Mouse (Mus musculus) midbrain, embryonic 16.5 days (tissue): Measurements from ENCODE around the gene Cenpb. TPM values are rescaled to one million over a fixed set of nuclear protein-coding genes. Genes with fewer than 3 reads are reported as not detected.

Source experiments
- ATAC-seq: fragments of 200-750 bp; cut with Nextera tagmentation; 2 replicates; pipeline ENCODE4 v1.8.0; 2017; ENCODE audit warnings: moderate TSS enrichment
- H3K27ac ChIP-seq: fragments of 300-500 bp; sonication (generic); 2 replicates; pipeline ENCODE4 v1.5.1; 2014; ENCODE audit warnings: mild to moderate bottlenecking, low read length, mixed read lengths
- H3K27me3 ChIP-seq: fragments of 300-500 bp; sonication (generic); 2 replicates; pipeline ENCODE4 v1.6.1; 2014; ENCODE audit warnings: low read depth, low read length, mixed read lengths; ENCODE audit not compliant: control insufficient read depth, insufficient read depth
- H3K36me3 ChIP-seq: fragments of 300-500 bp; sonication (generic); 2 replicates; pipeline ENCODE4 v1.6.1; 2014; ENCODE audit warnings: mild to moderate bottlenecking, low read length, moderate library complexity, mixed read lengths; ENCODE audit not compliant: control insufficient read depth, insufficient read depth
- H3K4me1 ChIP-seq: fragments of 300-500 bp; sonication (generic); 2 replicates; pipeline ENCODE4 v1.6.1; 2014; ENCODE audit warnings: mild to moderate bottlenecking, low read length, mixed read lengths; ENCODE audit not compliant: control insufficient read depth, insufficient read depth
- H3K4me2 ChIP-seq: fragments of 300-500 bp; sonication (generic); 2 replicates; pipeline ENCODE4 v1.6.1; 2014; ENCODE audit warnings: mild to moderate bottlenecking, low read length, mixed read lengths
- H3K4me3 ChIP-seq: fragments of 300-500 bp; sonication (generic); 2 replicates; pipeline ENCODE4 v1.5.1; 2014; ENCODE audit warnings: low read depth, mild to moderate bottlenecking, low read length, moderate library complexity, mixed read lengths
- H3K9ac ChIP-seq: fragments of 300-500 bp; sonication (generic); 2 replicates; pipeline ENCODE4 v1.6.1; 2014; ENCODE audit warnings: low read depth, low read length, mixed read lengths
- H3K9me3 ChIP-seq: fragments of 300-500 bp; sonication (generic); replicated peaks from 2 replicates; pipeline ENCODE4 v1.6.1; 2014; ENCODE audit warnings: mild to moderate bottlenecking, low read length, mixed read lengths; ENCODE audit not compliant: control insufficient read depth, poor library complexity, severe bottlenecking
- WGBS: fragments of 180-500 bp; shearing (Covaris S2); extraction: QIAGEN DNeasy Blood & Tissue Kit; methylation state at CpG from one replicate; pipeline ENCODE4 v1.1.7; 2014; 5-methylcytosine and 5-hydroxymethylcytosine counted together
- polyA plus RNA-seq: library from polyadenylated mRNA; unstranded; fragments of >200 nt; fragmentation: Nextera tagmentation; extraction: Ambion mirVana; gene quantifications from 2 replicates; pipeline ENCODE4 v1.2.1, GENCODE M21; 2015

The Cenpb gene
- polyA plus RNA-seq, 1 experiment from 2014 or later = 11.1 TPM

GRCm38 (mm10) chr2:131147043-131147365 is 32.9 kb downstream of the Cenpb start:
- no peak overlapping the region for H3K4me2 ChIP-seq
- H3K36me3 ChIP-seq = peaks cover 43% of the 10 kb centered on the region
- 95% methylated on average over 8 of the region's 8 CpGs for WGBS

GRCm38 (mm10) chr2:131146193-131147042 is 33.4 kb downstream of the Cenpb start:
- 95% methylated on average over 21 of the region's 21 CpGs for WGBS
- no peak for ATAC-seq
- no peak overlapping the region for H3K4me3 ChIP-seq

More at GRCm38 (mm10) chr2:131147043-131147365, 32.9 kb downstream of the Cenpb start:
- H3K27me3 ChIP-seq = no peaks in the 10 kb centered on the region
- no peak overlapping the region for H3K4me3 ChIP-seq
- no peaks in the 10 kb centered on the region for H3K9me3 ChIP-seq
- no peak overlapping the region for H3K9ac ChIP-seq
- no peak for ATAC-seq
- no peaks in the 10 kb centered on the region for H3K4me1 ChIP-seq
- H3K27ac ChIP-seq = no peak overlapping the region

GRCm38 (mm10) chr2:131145536-131145935 is 34.3 kb downstream of the Cenpb start:
- Histone ChIP-seq H3K4me2 (no peak overlapping the region), H3K27me3 (no peaks in the 10 kb centered on the region), H3K36me3 (peaks cover 43% of the 10 kb centered on the region), H3K27ac (no peak overlapping the region), H3K4me3 (no peak overlapping the region), H3K9ac (no peak overlapping the region), H3K9me3 (no peaks in the 10 kb centered on the region), H3K4me1 (no peaks in the 10 kb centered on the region)
- ATAC-seq = no peak
- WGBS = 88% methylated on average over 2 of the region's 2 CpGs

More at GRCm38 (mm10) chr2:131146193-131147042, 33.4 kb downstream of the Cenpb start:
- peaks cover 43% of the 10 kb centered on the region for H3K36me3 ChIP-seq
- no peak overlapping the region for H3K27ac ChIP-seq
- H3K4me1 ChIP-seq = no peaks in the 10 kb centered on the region
- no peak overlapping the region for H3K4me2 ChIP-seq
- no peaks in the 10 kb centered on the region for H3K27me3 ChIP-seq
- H3K9ac ChIP-seq = no peak overlapping the region; the same call in 1 of the 2 replicates
- H3K9me3 ChIP-seq = no peaks in the 10 kb centered on the region

GRCm38 (mm10) chr2:131145121-131145520 is 34.7 kb downstream of the Cenpb start:
- Histone ChIP-seq H3K4me3 (no peak overlapping the region), H3K36me3 (peaks cover 43% of the 10 kb centered on the region), H3K27me3 (no peaks in the 10 kb centered on the region), H3K4me2 (no peak overlapping the region), H3K4me1 (no peaks in the 10 kb centered on the region), H3K9ac (no peak overlapping the region), H3K9me3 (no peaks in the 10 kb centered on the region), H3K27ac (no peak overlapping the region)
- 76% methylated on average over 13 of the region's 13 CpGs for WGBS
- ATAC-seq = no peak

GRCm38 (mm10) chr2:131143007-131143780 is 36.7 kb downstream of the Cenpb start:
- no peaks in the 10 kb centered on the region for H3K27me3 ChIP-seq
- H3K9ac ChIP-seq = no peak overlapping the region
- H3K4me1 ChIP-seq = no peaks in the 10 kb centered on the region
- 70% methylated on average over 22 of the region's 22 CpGs for WGBS
- H3K4me3 ChIP-seq = no peak overlapping the region
- H3K27ac ChIP-seq = no peak overlapping the region
- no peaks in the 10 kb centered on the region for H3K9me3 ChIP-seq
- ATAC-seq = no peak
- H3K36me3 ChIP-seq = peaks cover 33% of the 10 kb centered on the region
- H3K4me2 ChIP-seq = no peak overlapping the region

GRCm38 (mm10) chr2:131142592-131142991 is 37.3 kb downstream of the Cenpb start:
- Histone ChIP-seq H3K9ac (no peak overlapping the region), H3K4me2 (no peak overlapping the region), H3K27me3 (no peaks in the 10 kb centered on the region), H3K9me3 (no peaks in the 10 kb centered on the region), H3K4me3 (no peak overlapping the region), H3K36me3 (peaks cover 28% of the 10 kb centered on the region), H3K4me1 (no peaks in the 10 kb centered on the region), H3K27ac (no peak overlapping the region)
- 34% methylated on average over 18 of the region's 18 CpGs for WGBS
- 0 out of 2 replicates have a peak, but pooled peaks have one; percentile 13 for ATAC-seq

GRCm38 (mm10) chr2:131141336-131141986 is 38.4 kb downstream of the Cenpb start:
- Histone ChIP-seq H3K36me3 (peaks cover 18% of the 10 kb centered on the region), H3K27me3 (no peaks in the 10 kb centered on the region), H3K4me3 (no peak overlapping the region), H3K9ac (no peak overlapping the region), H3K9me3 (no peaks in the 10 kb centered on the region), H3K4me1 (no peaks in the 10 kb centered on the region), H3K27ac (no peak overlapping the region), H3K4me2 (no peak overlapping the region)
- ATAC-seq = no peak
- 85% methylated on average over 8 of the region's 8 CpGs for WGBS

- Histone ChIP-seq H3K27me3 (no peaks in the 10 kb centered on the region), H3K9me3 (no peaks in the 10 kb centered on the region), H3K27ac (no peak overlapping the region), H3K4me3 (no peak overlapping the region), H3K9ac (no peak overlapping the region), H3K36me3 (peaks cover 13% of the 10 kb centered on the region), H3K4me2 (no peak overlapping the region), H3K4me1 (no peaks in the 10 kb centered on the region)
- 75% methylated on average over 5 of the region's 5 CpGs for WGBS
- ATAC-seq = no peak
Measured at GRCm38 (mm10) chr2:131140533-131140905, 39.3 kb downstream of the Cenpb start.
